Mouse (Mus musculus): ENCODE results near the gene Tmod4.

DNA sequence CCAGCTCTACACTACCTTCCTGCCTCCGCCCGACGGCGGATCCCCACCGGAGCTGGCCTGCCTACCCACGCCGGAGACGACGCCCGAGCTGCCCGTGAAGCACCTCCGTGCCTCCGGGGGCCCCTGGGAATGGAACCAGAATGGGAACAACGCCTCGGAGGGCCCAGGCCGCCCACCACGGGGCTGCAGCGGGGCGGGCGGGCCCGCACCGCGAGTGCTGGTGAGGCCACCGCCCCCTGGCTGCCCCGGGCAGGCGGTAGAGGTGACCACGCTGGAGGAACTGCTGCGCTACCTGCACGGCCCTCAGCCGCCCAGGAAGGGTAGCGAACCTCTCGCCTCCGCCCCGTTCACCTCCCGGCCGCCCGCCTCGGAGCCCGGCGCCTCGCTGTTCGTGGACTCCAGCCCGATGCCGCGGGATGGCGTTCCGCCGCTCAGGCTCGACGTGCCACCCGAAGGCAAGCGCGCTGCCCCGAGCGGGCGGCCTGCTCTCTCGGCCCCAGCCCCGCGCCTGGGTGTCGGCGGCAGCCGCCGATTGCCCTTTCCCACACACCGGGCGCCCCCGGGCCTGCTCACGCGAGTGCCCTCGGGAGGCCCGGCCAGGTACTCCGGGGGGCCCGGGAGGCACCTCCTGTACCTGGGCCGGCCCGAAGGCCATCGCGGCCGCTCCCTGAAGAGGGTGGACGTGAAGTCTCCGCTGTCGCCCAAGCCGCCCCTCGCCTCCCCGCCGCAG, 48.4 kb downstream of the Tmod4 start:
- TF ChIP-seq POLR2A (IDR thresholded peaks at IDR 0.05; ENCODE audit: insufficient read depth, low read depth, low read length) (no peak), CTCF (IDR thresholded peaks at IDR 0.05; ENCODE audit: insufficient read depth, low read depth, low read length) (no peak)

Data from olfactory bulb, adult 2 months (tissue).